In the genomic region with DNA sequence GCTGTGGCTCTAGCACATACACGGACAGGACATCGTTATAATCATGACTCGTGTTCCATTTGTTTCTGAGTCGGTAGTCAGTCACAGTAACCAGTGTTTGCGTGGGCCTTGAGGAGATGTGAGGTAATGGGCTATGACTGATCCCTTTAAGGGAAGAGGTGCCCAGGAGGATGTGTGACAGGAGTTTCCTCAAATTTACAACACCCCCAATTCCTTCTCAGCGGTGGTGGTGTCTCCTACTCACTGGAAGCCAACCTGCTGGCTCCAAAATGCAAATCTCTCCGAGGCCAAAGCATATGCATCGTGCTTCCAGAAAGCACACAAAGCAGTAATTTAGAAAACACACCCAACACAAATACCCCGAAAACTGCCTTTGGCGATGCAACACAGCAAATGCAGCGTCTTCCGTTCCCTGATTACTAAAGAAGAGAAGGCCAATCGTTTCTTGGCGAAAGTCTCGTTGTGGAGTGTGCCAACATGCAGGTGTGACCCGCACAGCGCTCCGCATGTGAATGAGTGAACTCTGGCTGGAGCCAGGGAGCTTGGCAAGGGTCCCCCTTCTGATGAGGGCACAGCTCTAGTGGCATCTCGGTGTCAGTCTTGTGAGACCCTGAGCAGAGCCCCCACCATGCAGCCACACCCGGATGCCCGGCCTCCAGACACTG, we compare ENCODE assay signal across 14 mouse cellular contexts.
DNase-seq lines count a peak whose midpoint lies in the region; ATAC-seq lines count a peak whose summit lies in the region.
"Had no signal": no experiment of that assay in that cellular context is flagged by ENCODE, and none has a peak within 500 bp of the region (broad histone marks: within the 10 kb centered on the region; RNA-seq: fewer than 3 reads in every experiment).

No protein-coding gene starts in this region.

- H3K4me1 ChIP-seq in forebrain, embryonic 15.5 days = peaks cover 23% of the 10 kb centered on the region
- peaks cover 12% of the 10 kb centered on the region; the same call in 1 of the 2 replicates for H3K4me1 ChIP-seq in forebrain, embryonic 12.5 days
- peaks cover 11% of the 10 kb centered on the region for H3K4me1 ChIP-seq in neural tube, embryonic 15.5 days
- H3K4me1 ChIP-seq: lung, embryonic 15.5 days; megakaryocyte, embryonic 14.5 days; neural tube, embryonic 12.5 days had no signal

- peak overlapping the region; percentile 12; the same call in 1 of the 2 replicates for H3K4me2 ChIP-seq in forebrain, embryonic 15.5 days (replicated peaks)
- H3K4me2 ChIP-seq in forebrain, embryonic 12.5 days = no peak overlapping the region
- no peak overlapping the region for H3K4me2 ChIP-seq in neural tube, embryonic 15.5 days
- H3K4me2 ChIP-seq: lung, embryonic 15.5 days; neural tube, embryonic 12.5 days had no signal

- H3K36me3 ChIP-seq in forebrain, embryonic 15.5 days = no peaks in the 10 kb centered on the region
- no peaks in the 10 kb centered on the region for H3K36me3 ChIP-seq in forebrain, embryonic 12.5 days (replicated peaks)
- no peaks in the 10 kb centered on the region for H3K36me3 ChIP-seq in neural tube, embryonic 15.5 days
- H3K36me3 ChIP-seq: lung, embryonic 15.5 days; neural tube, embryonic 12.5 days had no signal

- no peaks in the 10 kb centered on the region for H3K9me3 ChIP-seq in forebrain, embryonic 15.5 days
- no peaks in the 10 kb centered on the region; the same call in 1 of the 2 replicates for H3K9me3 ChIP-seq in forebrain, embryonic 12.5 days
- H3K9me3 ChIP-seq in neural tube, embryonic 15.5 days (replicated peaks) = no peaks in the 10 kb centered on the region
- H3K9me3 ChIP-seq: lung, embryonic 15.5 days; neural tube, embryonic 12.5 days had no signal

- DNase-seq in neural tube, embryonic 10.5 days (ENCODE audit: extremely low spot score, low spot score) = no peak
- DNase-seq in left cerebral cortex, postnatal 36 days (ENCODE audit: low spot score in 2 of 2) = peak; percentile 47 to 53
- DNase-seq in retina, embryonic 14.5 days (ENCODE audit: low spot score) = no peak
- DNase-seq in thymus, adult 18-20 months = no peak
- DNase-seq: embryo, embryonic 11 days; kidney, postnatal 14 days; thymus, postnatal 36 days had no signal

- WGBS in forebrain, embryonic 15.5 days = 28% methylated on average over 21 of the region's 21 CpGs
- 72% methylated on average over 21 of the region's 21 CpGs for WGBS in forebrain, embryonic 12.5 days
- whole genome bisulfite sequencing in neural tube, embryonic 15.5 days = 64% methylated on average over 21 of the region's 21 CpGs

- peak; percentile 35 for ATAC-seq in forebrain, embryonic 15.5 days (replicated peaks)
- no peak for ATAC-seq in forebrain, embryonic 12.5 days (ENCODE audit: low FRiP score)
- ATAC-seq in neural tube, embryonic 15.5 days (ENCODE audit: low FRiP score) = no peak

- no peak overlapping the region for H3K4me3 ChIP-seq in forebrain, embryonic 15.5 days
- no peak overlapping the region for H3K4me3 ChIP-seq in forebrain, embryonic 12.5 days (replicated peaks)
- H3K4me3 ChIP-seq in neural tube, embryonic 15.5 days (replicated peaks) = no peak overlapping the region
- H3K4me3 ChIP-seq: erythroblast, embryonic 14.5 days; lung, embryonic 15.5 days; megakaryocyte, embryonic 14.5 days; neural tube, embryonic 12.5 days had no signal

- intact Hi-C loops in left cerebral cortex, postnatal 36 days (cut with DNase I) = loop anchor here (5.0 kb wide), 1 partner anchor 492 kb away; no protein-coding TSS in a partner anchor

- H3K27me3 ChIP-seq in forebrain, embryonic 15.5 days = no peaks in the 10 kb centered on the region
- no peaks in the 10 kb centered on the region for H3K27me3 ChIP-seq in forebrain, embryonic 12.5 days
- H3K27me3 ChIP-seq in neural tube, embryonic 15.5 days (replicated peaks) = no peaks in the 10 kb centered on the region
- H3K27me3 ChIP-seq: lung, embryonic 15.5 days; megakaryocyte, embryonic 14.5 days; neural tube, embryonic 12.5 days had no signal

- H3K9ac ChIP-seq in forebrain, embryonic 15.5 days (replicated peaks) = no peak overlapping the region
- no peak overlapping the region for H3K9ac ChIP-seq in forebrain, embryonic 12.5 days
- H3K9ac ChIP-seq in neural tube, embryonic 15.5 days (replicated peaks) = no peak overlapping the region
- H3K9ac ChIP-seq: lung, embryonic 15.5 days; neural tube, embryonic 12.5 days had no signal

- peak overlapping the region; percentile 51 for H3K27ac ChIP-seq in forebrain, embryonic 15.5 days (replicated peaks)
- H3K27ac ChIP-seq in forebrain, embryonic 12.5 days = no peak overlapping the region
- H3K27ac ChIP-seq in neural tube, embryonic 15.5 days (replicated peaks) = 0 out of 2 replicates have a peak overlapping the region, but pooled peaks have one; percentile 2
- H3K27ac ChIP-seq: lung, embryonic 15.5 days; neural tube, embryonic 12.5 days had no signal

Comparison
In these comparisons a context has a peak if more than half of its experiments do, and no peak if none do; other contexts are left out.
1. DNase-seq: peak in left cerebral cortex, postnatal 36 days (2 of 2); none in neural tube, embryonic 10.5 days (single experiment), retina, embryonic 14.5 days (single experiment) and thymus, adult 18-20 months (0 of 2).